Mouse (Mus musculus) bone marrow macrophage, adult 2 months (primary cell): ENCODE results near the gene Gpc5.

ENCODE experiments used
- CTCF ChIP-seq: IDR thresholded peaks from 2 replicates; pipeline ENCODE4 v1.5.1; 2012; ENCODE audit warnings: low read depth, mild to moderate bottlenecking, low read length, moderate library complexity
- POLR2A ChIP-seq: IDR thresholded peaks from 2 replicates; pipeline ENCODE4 v1.6.1; 2012; ENCODE audit warnings: mild to moderate bottlenecking, low read depth, low read length, borderline replicate concordance

DNA sequence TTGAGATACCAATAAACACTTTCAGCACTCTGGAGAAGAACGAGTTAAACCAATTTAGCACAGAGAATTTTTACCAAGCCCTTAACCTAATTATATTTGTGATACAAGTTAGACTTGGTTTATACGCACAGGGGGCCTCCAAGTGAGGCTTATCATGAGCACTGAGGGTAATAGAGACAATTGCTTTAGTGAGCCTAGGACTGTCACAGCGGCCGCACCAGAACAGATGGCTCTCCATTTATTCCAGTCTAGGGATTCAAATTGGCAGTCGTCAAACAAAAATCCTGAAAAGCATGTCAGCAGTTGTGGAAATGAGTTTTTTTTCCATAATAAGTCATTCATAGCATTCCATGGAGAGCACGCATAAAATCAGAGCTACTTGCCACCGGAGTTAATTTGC, 729.6 kb downstream of the Gpc5 start:
- no peak for TF ChIP-seq POLR2A
- no peak for TF ChIP-seq CTCF
